Mouse (Mus musculus): ENCODE results near the gene Tcf25. TPM values are rescaled to one million over a fixed set of nuclear protein-coding genes. Genes with fewer than 3 reads are reported as not detected.

Tcf25 gene
- polyA plus RNA-seq, 1 experiment from 2014 or later, result 181 TPM

DNA sequence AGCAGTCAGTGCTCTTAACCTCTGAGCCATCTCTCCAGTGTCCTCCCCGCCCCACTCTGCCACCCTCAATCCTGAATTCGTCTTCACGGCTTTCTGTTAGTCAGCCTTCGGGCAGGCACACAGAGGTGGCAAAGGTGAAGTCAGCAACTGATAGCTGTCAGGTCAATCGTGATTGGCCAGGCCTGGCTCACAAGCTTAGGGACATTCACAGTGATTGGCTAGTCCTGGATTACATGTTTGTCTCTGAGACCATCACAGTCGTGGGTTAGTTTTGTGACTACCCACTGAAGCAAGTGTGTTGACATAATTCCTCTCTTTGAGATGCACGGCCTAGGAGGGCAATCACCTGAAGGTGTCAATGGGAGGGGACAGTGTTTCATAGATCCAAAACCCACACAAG, 79.7 kb downstream of the Tcf25 start:
- H3K4me2 ChIP-seq (ENCODE audit: low read length), result no peak overlapping the region
- no peak overlapping the region for H3K9ac ChIP-seq (ENCODE audit: low read length)
- H3K36me3 ChIP-seq (ENCODE audit: control insufficient read depth, insufficient read depth, low read length), result peaks cover 54% of the 10 kb centered on the region
- no peaks in the 10 kb centered on the region for H3K4me1 ChIP-seq (ENCODE audit: control insufficient read depth, insufficient read depth, low read length)
- no peak overlapping the region for H3K4me3 ChIP-seq (ENCODE audit: low read depth, low read length)
- ATAC-seq, result no peak
- WGBS, result 85% methylated on average over 7 of the region's 7 CpGs
- no peak overlapping the region for H3K27ac ChIP-seq (ENCODE audit: low read depth, low read length)
- no peaks in the 10 kb centered on the region for H3K9me3 ChIP-seq (replicated peaks; ENCODE audit: control insufficient read depth, low read length)
- no peak for DNase-seq (ENCODE audit: low spot score)
- H3K27me3 ChIP-seq (replicated peaks; ENCODE audit: control insufficient read depth, insufficient read depth, low read length), result no peaks in the 10 kb centered on the region

Other genes starting within 250 kb of the Tcf25 start
- 0.33 and 0.93 TPM in 2 replicates for gene Sult5a1, start 215.4 kb upstream of the Tcf25 start, polyA plus RNA-seq (2014; fragmentation: Nextera tagmentation; extraction: Ambion mirVana)
- gene Dpep1, start 187.5 kb upstream of the Tcf25 start, polyA plus RNA-seq (2014; fragmentation: Nextera tagmentation; extraction: Ambion mirVana), result not detected in 2 replicates
- gene Chmp1a, start 161.0 kb upstream of the Tcf25 start, polyA plus RNA-seq (2014; fragmentation: Nextera tagmentation; extraction: Ambion mirVana), result 180 and 200 TPM in 2 replicates
- gene Spata33, start 160.9 kb upstream of the Tcf25 start, polyA plus RNA-seq (2014; fragmentation: Nextera tagmentation; extraction: Ambion mirVana), result 5.8 and 6.5 TPM in 2 replicates
- 41.1 and 43.1 TPM in 2 replicates for gene Cdk10, start 148.9 kb upstream of the Tcf25 start, polyA plus RNA-seq (2014; fragmentation: Nextera tagmentation; extraction: Ambion mirVana)
- 2.4 and 4.1 TPM in 2 replicates for gene Spata2l, start 137.5 kb upstream of the Tcf25 start, polyA plus RNA-seq (2014; fragmentation: Nextera tagmentation; extraction: Ambion mirVana)
- gene Zfp276, start 119.6 kb upstream of the Tcf25 start, polyA plus RNA-seq (2014; fragmentation: Nextera tagmentation; extraction: Ambion mirVana), result 14.7 and 18.5 TPM in 2 replicates
- gene Vps9d1, start 119.4 kb upstream of the Tcf25 start, polyA plus RNA-seq (2014; fragmentation: Nextera tagmentation; extraction: Ambion mirVana), result 31.9 and 41.5 TPM in 2 replicates
- 13.7 and 14.0 TPM in 2 replicates for gene Fanca, start 55.2 kb upstream of the Tcf25 start, polyA plus RNA-seq (2014; fragmentation: Nextera tagmentation; extraction: Ambion mirVana)
- gene Spire2, start 41.0 kb upstream of the Tcf25 start, polyA plus RNA-seq (2014; fragmentation: Nextera tagmentation; extraction: Ambion mirVana), result 13.7 and 20.2 TPM in 2 replicates
- gene Mc1r, start 33.4 kb downstream of the Tcf25 start, polyA plus RNA-seq (2014; fragmentation: Nextera tagmentation; extraction: Ambion mirVana), result 0.11 TPM in 1 of 2 replicates, not detected in the other
- 1,786 and 1,955 TPM in 2 replicates for gene Tubb3, start 37.7 kb downstream of the Tcf25 start, polyA plus RNA-seq (2014; fragmentation: Nextera tagmentation; extraction: Ambion mirVana)
- gene Def8, start 49.8 kb downstream of the Tcf25 start, polyA plus RNA-seq (2014; fragmentation: Nextera tagmentation; extraction: Ambion mirVana), result 44.3 and 48.4 TPM in 2 replicates
- 26.6 and 28.2 TPM in 2 replicates for gene Afg3l1, start 104.2 kb downstream of the Tcf25 start, polyA plus RNA-seq (2014; fragmentation: Nextera tagmentation; extraction: Ambion mirVana)
- 94.2 and 104 TPM in 2 replicates for gene Dbndd1, start 141.7 kb downstream of the Tcf25 start, polyA plus RNA-seq (2014; fragmentation: Nextera tagmentation; extraction: Ambion mirVana)
- 39.1 and 43.9 TPM in 2 replicates for gene Gas8, start 145.1 kb downstream of the Tcf25 start, polyA plus RNA-seq (2014; fragmentation: Nextera tagmentation; extraction: Ambion mirVana)